Mouse (Mus musculus) kidney, postnatal 0 days (tissue): ENCODE measurements at regions not wholly inside any gene's neighbourhood (a gene's known extent, or its start where the extent isn't known, plus 50 kb on each side); places are given as distances from the start of the nearest gene placed in this dataset.

ENCODE experiments used
- ATAC-seq: fragments of 200-750 bp; cut with Nextera tagmentation; replicated peaks from 2 replicates; pipeline ENCODE4 v1.8.0; 2017; ENCODE audit warnings: low read depth, moderate number of reproducible peaks, moderate TSS enrichment, moderate library complexity; ENCODE audit not compliant: low FRiP score
- DNase-seq: peaks from one replicate; pipeline ENCODE4 v3.0.0-alpha.2; 2016; ENCODE audit warnings: low spot score
- H3K27ac ChIP-seq: fragments of 300-500 bp; sonication (generic); 2 replicates; pipeline ENCODE4 v1.5.1; 2014; ENCODE audit warnings: mild to moderate bottlenecking
- H3K27me3 ChIP-seq: fragments of 300-500 bp; sonication (generic); 2 replicates; pipeline ENCODE4 v1.6.1; 2014; ENCODE audit warnings: low read length, mixed read lengths; ENCODE audit not compliant: insufficient read depth
- H3K36me3 ChIP-seq: fragments of 300-500 bp; sonication (generic); 2 replicates; pipeline ENCODE4 v1.6.1; 2014; ENCODE audit warnings: low read length, mixed read lengths; ENCODE audit not compliant: insufficient read depth
- H3K4me1 ChIP-seq: fragments of 300-500 bp; sonication (generic); replicated peaks from 2 replicates; pipeline ENCODE4 v1.6.1; 2014; ENCODE audit warnings: antibody characterized with exemption, low read length, mixed read lengths; ENCODE audit not compliant: insufficient read depth
- H3K4me2 ChIP-seq: fragments of 300-500 bp; sonication (generic); 2 replicates; pipeline ENCODE4 v1.6.1; 2014; ENCODE audit warnings: mild to moderate bottlenecking, low read length, moderate library complexity, mixed read lengths
- H3K4me3 ChIP-seq: fragments of 300-500 bp; sonication (generic); replicated peaks from 2 replicates; pipeline ENCODE4 v1.5.1; 2014; ENCODE audit warnings: low read depth, low read length
- H3K9ac ChIP-seq: fragments of 300-500 bp; sonication (generic); 2 replicates; pipeline ENCODE4 v1.6.1; 2014; ENCODE audit warnings: low read depth, low read length
- H3K9me3 ChIP-seq: fragments of 300-500 bp; sonication (generic); replicated peaks from 2 replicates; pipeline ENCODE4 v1.6.1; 2016; ENCODE audit warnings: low read length, inconsistent platforms, mixed read lengths
- CTCF ChIP-seq: IDR thresholded peaks from 2 replicates; pipeline ENCODE4 v1.5.1; 2016; ENCODE audit warnings: antibody characterized with exemption, low read depth, mild to moderate bottlenecking, moderate library complexity
- WGBS: fragments of 180-500 bp; shearing (Covaris S2); extraction: QIAGEN DNeasy Blood & Tissue Kit; methylation state at CpG from one replicate; pipeline ENCODE4 v1.1.7; 2014; 5-methylcytosine and 5-hydroxymethylcytosine counted together

DNA sequence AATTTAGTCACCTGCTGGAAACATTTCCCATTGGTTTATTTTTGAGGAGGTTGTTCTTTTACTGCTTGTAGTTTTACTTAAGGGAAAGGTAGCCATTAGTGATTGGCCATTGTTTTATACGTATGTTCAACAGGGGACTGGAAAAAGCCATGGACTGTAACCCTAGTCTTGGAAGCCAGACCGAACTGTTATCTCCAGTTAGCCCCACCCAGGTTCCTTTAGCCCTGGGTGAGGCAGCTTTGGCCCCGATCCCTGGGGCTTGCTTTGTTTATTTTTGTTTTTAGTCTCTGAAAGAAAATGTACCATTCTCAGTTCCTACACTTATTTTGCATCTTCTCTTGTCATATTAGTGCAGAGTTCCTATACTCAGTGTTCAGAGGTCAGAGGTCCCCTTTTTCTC, 148.3 kb upstream of the Map3k1 start:
- Histone ChIP-seq H3K36me3 (no peaks in the 10 kb centered on the region), H3K4me2 (no peak overlapping the region), H3K9ac (no peak overlapping the region), H3K4me3 (no peak overlapping the region), H3K9me3 (no peaks in the 10 kb centered on the region), H3K27ac (no peak overlapping the region), H3K4me1 (0 out of 2 replicates have a peak, but pooled peaks cover 9% of the 10 kb centered on the region), H3K27me3 (no peaks in the 10 kb centered on the region)
- no peak for TF ChIP-seq CTCF
- 58% methylated on average over 3 of the region's 3 CpGs for WGBS
- no peak for DNase-seq
- no peak for ATAC-seq

- no peak overlapping the region for H3K4me2 ChIP-seq
- no peak for DNase-seq
- H3K36me3 ChIP-seq, result no peaks in the 10 kb centered on the region
- H3K4me3 ChIP-seq, result no peak overlapping the region
- H3K27me3 ChIP-seq, result no peaks in the 10 kb centered on the region
- 95% methylated on average over 11 of the region's 11 CpGs for WGBS
- no peak for ATAC-seq
- no peaks in the 10 kb centered on the region for H3K9me3 ChIP-seq
- H3K27ac ChIP-seq, result no peak overlapping the region
- H3K4me1 ChIP-seq, result 0 out of 2 replicates have a peak, but pooled peaks cover 9% of the 10 kb centered on the region
- no peak overlapping the region for H3K9ac ChIP-seq
- no peak for TF ChIP-seq CTCF
Measured at GRCm38 (mm10) chr13:111957674-111958273, 149.0 kb upstream of the Map3k1 start.

DNA sequence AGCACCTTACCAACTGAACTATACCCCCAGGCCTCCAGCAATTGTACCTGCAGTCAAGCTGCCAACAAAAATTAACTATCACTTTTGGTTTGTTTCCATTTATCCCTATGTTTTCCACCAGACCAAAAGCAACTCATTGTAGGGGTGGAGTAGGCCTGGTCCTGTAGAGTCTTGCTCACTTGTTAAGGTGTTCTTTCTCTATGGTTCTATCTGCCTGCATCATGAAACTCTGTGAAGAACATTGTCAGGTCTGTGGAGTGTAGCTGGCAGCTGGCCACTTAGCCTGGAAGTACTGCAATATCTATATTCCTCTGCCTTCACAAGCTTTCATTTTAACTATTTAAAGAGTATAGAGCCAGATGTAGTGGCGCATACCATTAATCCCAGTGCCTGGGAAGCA, 149.6 kb upstream of the Map3k1 start:
- Histone ChIP-seq H3K36me3 (no peaks in the 10 kb centered on the region), H3K4me2 (no peak overlapping the region), H3K27ac (no peak overlapping the region), H3K27me3 (no peaks in the 10 kb centered on the region), H3K9ac (no peak overlapping the region), H3K4me3 (no peak overlapping the region), H3K4me1 (0 out of 2 replicates have a peak, but pooled peaks cover 6% of the 10 kb centered on the region), H3K9me3 (no peaks in the 10 kb centered on the region)
- DNase-seq (no peak), ATAC-seq (no peak)
- no peak for TF ChIP-seq CTCF
- WGBS, result 87% methylated on average over 1 of the region's 1 CpGs

DNA sequence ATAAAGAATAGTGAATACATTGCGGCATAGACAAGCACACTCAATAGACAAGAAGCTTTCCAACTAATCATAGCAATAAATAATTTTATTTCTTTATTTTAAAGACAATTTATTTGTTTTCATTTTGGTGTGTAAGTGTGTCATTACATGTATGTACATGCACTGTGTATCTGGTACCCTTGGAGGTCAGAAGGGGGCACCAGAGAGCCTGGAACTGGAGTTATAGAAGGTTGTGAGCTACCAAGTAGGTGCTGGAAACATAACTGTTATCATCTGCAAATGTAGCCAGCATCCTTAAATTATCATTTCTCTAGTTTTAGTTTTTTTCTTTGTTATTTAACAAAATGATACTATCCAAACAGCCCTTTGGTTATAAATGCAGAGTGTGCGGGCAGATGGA, 151.2 kb upstream of the Map3k1 start:
- WGBS, result 98% methylated on average over 2 of the region's 2 CpGs
- Histone ChIP-seq H3K27me3 (no peaks in the 10 kb centered on the region), H3K4me1 (no peaks in the 10 kb centered on the region), H3K36me3 (no peaks in the 10 kb centered on the region), H3K4me2 (no peak overlapping the region), H3K4me3 (no peak overlapping the region), H3K9ac (no peak overlapping the region), H3K9me3 (no peaks in the 10 kb centered on the region), H3K27ac (no peak overlapping the region)
- peak; percentile 29; the same call in 1 of the 2 replicates for TF ChIP-seq CTCF
- no peak for DNase-seq
- no peak for ATAC-seq

GRCm38 (mm10) chr13:111961423-111961822, 152.6 kb upstream of the Map3k1 start:
- H3K4me2 ChIP-seq, result no peak overlapping the region
- no peaks in the 10 kb centered on the region for H3K4me1 ChIP-seq
- no peaks in the 10 kb centered on the region for H3K27me3 ChIP-seq
- no peak overlapping the region for H3K9ac ChIP-seq
- WGBS, result 38% methylated on average over 6 of the region's 6 CpGs
- TF ChIP-seq CTCF, result no peak
- ATAC-seq, result peak; percentile 78
- H3K4me3 ChIP-seq, result no peak overlapping the region
- peak overlapping the region; percentile 64; the same call in 1 of the 2 replicates for H3K27ac ChIP-seq
- no peaks in the 10 kb centered on the region for H3K9me3 ChIP-seq
- H3K36me3 ChIP-seq, result no peaks in the 10 kb centered on the region
- DNase-seq, result peak; percentile 83

- WGBS, result 82% methylated on average over 4 of the region's 4 CpGs
- Histone ChIP-seq H3K4me3 (no peak overlapping the region), H3K27ac (peak overlapping the region; percentile 64), H3K4me1 (peaks cover 1% of the 10 kb centered on the region; the same call in 1 of the 2 replicates), H3K9ac (no peak overlapping the region), H3K27me3 (no peaks in the 10 kb centered on the region), H3K9me3 (no peaks in the 10 kb centered on the region), H3K4me2 (no peak overlapping the region), H3K36me3 (no peaks in the 10 kb centered on the region)
- TF ChIP-seq CTCF, result no peak
- ATAC-seq (peak; percentile 16; the same call in 1 of the 2 replicates), DNase-seq (no peak)
Measured at GRCm38 (mm10) chr13:111962155-111962554, 153.4 kb upstream of the Map3k1 start.

GRCm38 (mm10) chr13:111966113-111966512, 157.3 kb upstream of the Map3k1 start:
- Histone ChIP-seq H3K4me1 (peaks cover 11% of the 10 kb centered on the region), H3K27ac (0 out of 2 replicates have a peak overlapping the region, but pooled peaks have one; percentile 5), H3K36me3 (no peaks in the 10 kb centered on the region), H3K9me3 (no peaks in the 10 kb centered on the region), H3K27me3 (no peaks in the 10 kb centered on the region), H3K9ac (no peak overlapping the region), H3K4me2 (no peak overlapping the region), H3K4me3 (no peak overlapping the region)
- no peak for DNase-seq
- no peak for ATAC-seq
- WGBS, result 42% methylated on average over 6 of the region's 6 CpGs
- no peak for TF ChIP-seq CTCF
